Mouse (Mus musculus) kidney, postnatal 0 days (tissue): Measurements from ENCODE around the gene Sipa1l3. TPM values are rescaled to one million over a fixed set of nuclear protein-coding genes. Genes with fewer than 3 reads are reported as not detected.

Experiments
- ATAC-seq: fragments of 200-750 bp; cut with Nextera tagmentation; replicated peaks from 2 replicates; pipeline ENCODE4 v1.8.0; 2017; ENCODE audit warnings: low read depth, moderate number of reproducible peaks, moderate TSS enrichment, moderate library complexity; ENCODE audit not compliant: low FRiP score
- DNase-seq: peaks from one replicate; pipeline ENCODE4 v3.0.0-alpha.2; 2016; ENCODE audit warnings: low spot score
- H3K27ac ChIP-seq: fragments of 300-500 bp; sonication (generic); 2 replicates; pipeline ENCODE4 v1.5.1; 2014; ENCODE audit warnings: mild to moderate bottlenecking
- H3K27me3 ChIP-seq: fragments of 300-500 bp; sonication (generic); 2 replicates; pipeline ENCODE4 v1.6.1; 2014; ENCODE audit warnings: low read length, mixed read lengths; ENCODE audit not compliant: insufficient read depth
- H3K36me3 ChIP-seq: fragments of 300-500 bp; sonication (generic); 2 replicates; pipeline ENCODE4 v1.6.1; 2014; ENCODE audit warnings: low read length, mixed read lengths; ENCODE audit not compliant: insufficient read depth
- H3K4me1 ChIP-seq: fragments of 300-500 bp; sonication (generic); replicated peaks from 2 replicates; pipeline ENCODE4 v1.6.1; 2014; ENCODE audit warnings: antibody characterized with exemption, low read length, mixed read lengths; ENCODE audit not compliant: insufficient read depth
- H3K4me2 ChIP-seq: fragments of 300-500 bp; sonication (generic); 2 replicates; pipeline ENCODE4 v1.6.1; 2014; ENCODE audit warnings: mild to moderate bottlenecking, low read length, moderate library complexity, mixed read lengths
- H3K4me3 ChIP-seq: fragments of 300-500 bp; sonication (generic); replicated peaks from 2 replicates; pipeline ENCODE4 v1.5.1; 2014; ENCODE audit warnings: low read depth, low read length
- H3K9ac ChIP-seq: fragments of 300-500 bp; sonication (generic); 2 replicates; pipeline ENCODE4 v1.6.1; 2014; ENCODE audit warnings: low read depth, low read length
- H3K9me3 ChIP-seq: fragments of 300-500 bp; sonication (generic); replicated peaks from 2 replicates; pipeline ENCODE4 v1.6.1; 2016; ENCODE audit warnings: low read length, inconsistent platforms, mixed read lengths
- CTCF ChIP-seq: IDR thresholded peaks from 2 replicates; pipeline ENCODE4 v1.5.1; 2016; ENCODE audit warnings: antibody characterized with exemption, low read depth, mild to moderate bottlenecking, moderate library complexity
- WGBS: fragments of 180-500 bp; shearing (Covaris S2); extraction: QIAGEN DNeasy Blood & Tissue Kit; methylation state at CpG from one replicate; pipeline ENCODE4 v1.1.7; 2014; 5-methylcytosine and 5-hydroxymethylcytosine counted together
- polyA plus RNA-seq: library from polyadenylated mRNA; unstranded; fragments of >200 nt; fragmentation: Nextera tagmentation; extraction: Ambion mirVana; gene quantifications from 2 replicates; pipeline ENCODE4 v1.2.1, GENCODE M21; 2015

Gene Sipa1l3
- polyA plus RNA-seq, 1 experiment from 2014 or later, result 8.3 TPM

GRCm38 (mm10) chr7:29291616-29292457, 226.6 kb downstream of the Sipa1l3 start:
- 25% methylated on average over 5 of the region's 7 CpGs for WGBS
- DNase-seq (peak; percentile 72), ATAC-seq (no peak)
- Histone ChIP-seq H3K9me3 (no peaks in the 10 kb centered on the region), H3K4me3 (no peak overlapping the region), H3K4me1 (peaks cover 26% of the 10 kb centered on the region), H3K9ac (no peak overlapping the region), H3K27me3 (no peaks in the 10 kb centered on the region), H3K27ac (peak overlapping the region; percentile 77), H3K36me3 (no peaks in the 10 kb centered on the region), H3K4me2 (peak overlapping the region; percentile 88)
- TF ChIP-seq CTCF, result no peak

GRCm38 (mm10) chr7:29290691-29291485, 227.6 kb downstream of the Sipa1l3 start:
- peak overlapping the region; percentile 88 for H3K4me2 ChIP-seq
- DNase-seq (no peak), ATAC-seq (no peak)
- peak overlapping the region; percentile 75 for H3K27ac ChIP-seq
- peaks cover 26% of the 10 kb centered on the region for H3K4me1 ChIP-seq
- WGBS, result 40% methylated on average over 11 of the region's 11 CpGs
- no peak overlapping the region for H3K4me3 ChIP-seq
- no peaks in the 10 kb centered on the region for H3K27me3 ChIP-seq
- H3K36me3 ChIP-seq, result no peaks in the 10 kb centered on the region
- no peak for TF ChIP-seq CTCF
- no peak overlapping the region for H3K9ac ChIP-seq
- H3K9me3 ChIP-seq, result no peaks in the 10 kb centered on the region

GRCm38 (mm10) chr7:29289856-29290255, 228.6 kb downstream of the Sipa1l3 start:
- no peak for TF ChIP-seq CTCF
- DNase-seq, result peak; percentile 76
- peak overlapping the region; percentile 88 for H3K4me2 ChIP-seq
- peaks cover 26% of the 10 kb centered on the region for H3K4me1 ChIP-seq
- no peak overlapping the region; the same call in 1 of the 2 replicates for H3K9ac ChIP-seq
- no peaks in the 10 kb centered on the region for H3K36me3 ChIP-seq
- H3K9me3 ChIP-seq, result no peaks in the 10 kb centered on the region
- H3K27me3 ChIP-seq, result no peaks in the 10 kb centered on the region
- WGBS, result 52% methylated on average over 6 of the region's 6 CpGs
- H3K27ac ChIP-seq, result peak overlapping the region; percentile 75
- peak overlapping the region; percentile 48 for H3K4me3 ChIP-seq
- no peak for ATAC-seq

GRCm38 (mm10) chr7:29288942-29289638, 229.4 kb downstream of the Sipa1l3 start, which contains the start of gene Ppp1r14a:
Gene Ppp1r14a (plus strand): TSS chr7:29289308.
- Histone ChIP-seq H3K36me3 (no peaks in the 10 kb centered on the region), H3K27ac (peak within 1 kb of the TSS; percentile 75), H3K4me1 (peaks cover 26% of the 10 kb centered on the region), H3K27me3 (no peaks in the 10 kb centered on the region), H3K4me2 (peak within 1 kb of the TSS; percentile 88), H3K9ac (peak within 1 kb of the TSS; percentile 66), H3K9me3 (no peaks in the 10 kb centered on the region), H3K4me3 (peak within 1 kb of the TSS; percentile 48)
- TF ChIP-seq CTCF, result peak; percentile 81
- 1% methylated on average over 56 of the region's 59 CpGs for WGBS
- peak; percentile 40 for ATAC-seq
- peak; percentile 79 for DNase-seq

- Histone ChIP-seq H3K4me2 (no peak overlapping the region), H3K36me3 (no peaks in the 10 kb centered on the region), H3K9me3 (no peaks in the 10 kb centered on the region), H3K27ac (no peak overlapping the region), H3K9ac (no peak overlapping the region), H3K27me3 (no peaks in the 10 kb centered on the region; the same call in 1 of the 2 replicates), H3K4me3 (no peak overlapping the region), H3K4me1 (peaks cover 22% of the 10 kb centered on the region)
- WGBS, result 84% methylated on average over 2 of the region's 2 CpGs
- ATAC-seq (no peak), DNase-seq (no peak)
- no peak for TF ChIP-seq CTCF
Measured at GRCm38 (mm10) chr7:29288079-29288478, 230.4 kb downstream of the Sipa1l3 start.

GRCm38 (mm10) chr7:29287481-29287880, 231.0 kb downstream of the Sipa1l3 start:
- TF ChIP-seq CTCF, result peak; percentile 16; the same call in 1 of the 2 replicates
- no peak overlapping the region for H3K27ac ChIP-seq
- H3K4me2 ChIP-seq, result no peak overlapping the region
- ATAC-seq (no peak), DNase-seq (no peak)
- 89% methylated on average over 7 of the region's 7 CpGs for WGBS
- H3K9ac ChIP-seq, result no peak overlapping the region
- H3K27me3 ChIP-seq, result no peaks in the 10 kb centered on the region; the same call in 1 of the 2 replicates
- H3K4me1 ChIP-seq, result peaks cover 16% of the 10 kb centered on the region
- H3K4me3 ChIP-seq, result no peak overlapping the region
- no peaks in the 10 kb centered on the region for H3K9me3 ChIP-seq
- H3K36me3 ChIP-seq, result no peaks in the 10 kb centered on the region
